Mouse (Mus musculus) embryonic fibroblast, embryonic 13.5 days (primary cell): ENCODE results near the gene Minos1.

Experiments
- CTCF ChIP-seq: IDR thresholded peaks from 2 replicates; pipeline ENCODE4 v1.5.1; 2011; ENCODE audit warnings: mild to moderate bottlenecking, control low read depth, low read length, moderate library complexity, borderline replicate concordance; ENCODE audit not compliant: insufficient read depth
- POLR2A ChIP-seq: IDR thresholded peaks from 2 replicates; pipeline ENCODE4 v1.6.1; 2011; ENCODE audit warnings: low read depth, mild to moderate bottlenecking, control low read depth, low read length, moderate library complexity

- TF ChIP-seq CTCF (no peak), POLR2A (no peak)
Observed at GRCm38 (mm10) chr4:139126475-139126874, 4.4 kb downstream of the Minos1 start.
